Mouse (Mus musculus): ENCODE data around the gene Vdac2. TPM values are rescaled to one million over a fixed set of nuclear protein-coding genes. Genes with fewer than 3 reads are reported as not detected.

The Vdac2 gene
- polyA plus RNA-seq, 1 experiment from 2014 or later: 281 TPM

GRCm38 (mm10) chr14:21820880-21821505 is 4.0 kb upstream of the Vdac2 start:
- ATAC-seq (ENCODE audit: borderline replicate concordance, extremely low read depth, low FRiP score, low TSS enrichment): no peak
- H3K4me1 ChIP-seq: peaks cover 34% of the 10 kb centered on the region
- H3K9ac ChIP-seq: no peak overlapping the region
- H3K4me3 ChIP-seq: no peak overlapping the region
- WGBS: 87% methylated on average over 4 of the region's 4 CpGs
- H3K27me3 ChIP-seq: no peaks in the 10 kb centered on the region
- H3K27ac ChIP-seq: no peak overlapping the region
- H3K4me2 ChIP-seq: no peak overlapping the region
- no peaks in the 10 kb centered on the region for H3K36me3 ChIP-seq
- no peaks in the 10 kb centered on the region for H3K9me3 ChIP-seq

GRCm38 (mm10) chr14:21822307-21822706 is 2.7 kb upstream of the Vdac2 start:
- H3K27ac ChIP-seq: peak overlapping the region; percentile 92
- peaks cover 40% of the 10 kb centered on the region for H3K4me1 ChIP-seq
- H3K36me3 ChIP-seq: no peaks in the 10 kb centered on the region
- no peak for ATAC-seq (ENCODE audit: borderline replicate concordance, extremely low read depth, low FRiP score, low TSS enrichment)
- no peak overlapping the region for H3K9ac ChIP-seq
- H3K27me3 ChIP-seq: no peaks in the 10 kb centered on the region
- H3K4me3 ChIP-seq: no peak overlapping the region
- 59% methylated on average over 7 of the region's 7 CpGs for WGBS
- H3K9me3 ChIP-seq: no peaks in the 10 kb centered on the region
- H3K4me2 ChIP-seq: no peak overlapping the region

GRCm38 (mm10) chr14:21822795-21823374 is 2.2 kb upstream of the Vdac2 start:
- Histone ChIP-seq H3K4me3 (no peak overlapping the region), H3K4me2 (peak overlapping the region; percentile 10), H3K36me3 (no peaks in the 10 kb centered on the region), H3K27ac (peak overlapping the region; percentile 92), H3K9ac (no peak overlapping the region), H3K27me3 (no peaks in the 10 kb centered on the region), H3K4me1 (peaks cover 40% of the 10 kb centered on the region), H3K9me3 (no peaks in the 10 kb centered on the region)
- 16% methylated on average over 7 of the region's 7 CpGs for WGBS
- peak; percentile 71; the same call in 1 of the 2 replicates for ATAC-seq (ENCODE audit: borderline replicate concordance, extremely low read depth, low FRiP score, low TSS enrichment)

GRCm38 (mm10) chr14:21823897-21824296 is 1.1 kb upstream of the Vdac2 start:
- H3K27me3 ChIP-seq: no peaks in the 10 kb centered on the region
- peaks cover 40% of the 10 kb centered on the region for H3K4me1 ChIP-seq
- H3K4me3 ChIP-seq: no peak overlapping the region
- no peak overlapping the region for H3K4me2 ChIP-seq
- no peak overlapping the region for H3K9ac ChIP-seq
- WGBS: 43% methylated on average over 7 of the region's 7 CpGs
- ATAC-seq (ENCODE audit: borderline replicate concordance, extremely low read depth, low FRiP score, low TSS enrichment): no peak
- no peaks in the 10 kb centered on the region for H3K9me3 ChIP-seq
- peak overlapping the region; percentile 92 for H3K27ac ChIP-seq
- no peaks in the 10 kb centered on the region for H3K36me3 ChIP-seq

- H3K36me3 ChIP-seq: no peaks in the 10 kb centered on the region
- peaks cover 44% of the 10 kb centered on the region for H3K4me1 ChIP-seq
- H3K9me3 ChIP-seq: no peaks in the 10 kb centered on the region
- H3K4me2 ChIP-seq: no peak overlapping the region
- H3K4me3 ChIP-seq: no peak overlapping the region
- no peak overlapping the region for H3K27ac ChIP-seq
- no peaks in the 10 kb centered on the region for H3K27me3 ChIP-seq
- H3K9ac ChIP-seq: no peak overlapping the region
- WGBS: 68% methylated on average over 9 of the region's 9 CpGs
- ATAC-seq (ENCODE audit: borderline replicate concordance, extremely low read depth, low FRiP score, low TSS enrichment): no peak
Measured at GRCm38 (mm10) chr14:21825786-21826491, 901 bp downstream of the Vdac2 start.

GRCm38 (mm10) chr14:21830876-21831767 is 6.1 kb downstream of the Vdac2 start:
- WGBS: under 1% methylated on average over 71 of the region's 73 CpGs
- Histone ChIP-seq H3K9me3 (no peaks in the 10 kb centered on the region), H3K27me3 (no peaks in the 10 kb centered on the region), H3K9ac (peak overlapping the region; percentile 87), H3K4me1 (peaks cover 30% of the 10 kb centered on the region), H3K4me3 (peak overlapping the region; percentile 71), H3K27ac (peak overlapping the region; percentile 96), H3K4me2 (peak overlapping the region; percentile 69), H3K36me3 (peaks cover 22% of the 10 kb centered on the region)
- peak; percentile 98 for ATAC-seq (ENCODE audit: borderline replicate concordance, extremely low read depth, low FRiP score, low TSS enrichment)

- under 1% methylated on average over 28 of the region's 28 CpGs for WGBS
- H3K4me1 ChIP-seq: peaks cover 24% of the 10 kb centered on the region
Measured at GRCm38 (mm10) chr14:21831830-21832403, 6.9 kb downstream of the Vdac2 start.

GRCm38 (mm10) chr14:21838336-21839017 is 13.4 kb downstream of the Vdac2 start:
- Histone ChIP-seq H3K4me2 (no peak overlapping the region), H3K9me3 (no peaks in the 10 kb centered on the region), H3K4me3 (no peak overlapping the region), H3K36me3 (peaks cover 90% of the 10 kb centered on the region), H3K4me1 (peaks cover 7% of the 10 kb centered on the region), H3K9ac (no peak overlapping the region), H3K27me3 (no peaks in the 10 kb centered on the region), H3K27ac (no peak overlapping the region)
- no peak for ATAC-seq (ENCODE audit: borderline replicate concordance, extremely low read depth, low FRiP score, low TSS enrichment)
- WGBS: 47% methylated on average over 8 of the region's 8 CpGs

More at GRCm38 (mm10) chr14:21831830-21832403, 6.9 kb downstream of the Vdac2 start:
- Histone ChIP-seq H3K27me3 (no peaks in the 10 kb centered on the region), H3K9me3 (no peaks in the 10 kb centered on the region), H3K36me3 (peaks cover 26% of the 10 kb centered on the region), H3K4me2 (peak overlapping the region; percentile 69), H3K27ac (peak overlapping the region; percentile 96), H3K9ac (peak overlapping the region; percentile 87), H3K4me3 (peak overlapping the region; percentile 71)
- no peak for ATAC-seq (ENCODE audit: borderline replicate concordance, extremely low read depth, low FRiP score, low TSS enrichment)

GRCm38 (mm10) chr14:21841819-21842592 is 17.0 kb downstream of the Vdac2 start:
- H3K4me1 ChIP-seq: peaks cover 6% of the 10 kb centered on the region
- no peak overlapping the region for H3K4me2 ChIP-seq
- peaks cover 98% of the 10 kb centered on the region for H3K36me3 ChIP-seq
- 67% methylated on average over 5 of the region's 5 CpGs for WGBS
- H3K9me3 ChIP-seq: no peaks in the 10 kb centered on the region
- no peak overlapping the region for H3K9ac ChIP-seq
- H3K27me3 ChIP-seq: no peaks in the 10 kb centered on the region
- ATAC-seq (ENCODE audit: borderline replicate concordance, extremely low read depth, low FRiP score, low TSS enrichment): no peak
- H3K27ac ChIP-seq: no peak overlapping the region
- H3K4me3 ChIP-seq: no peak overlapping the region

- no peak overlapping the region for H3K9ac ChIP-seq
- no peaks in the 10 kb centered on the region for H3K27me3 ChIP-seq
- no peak overlapping the region for H3K27ac ChIP-seq
- WGBS: 50% methylated on average over 6 of the region's 6 CpGs
- H3K4me2 ChIP-seq: no peak overlapping the region
- ATAC-seq (ENCODE audit: borderline replicate concordance, extremely low read depth, low FRiP score, low TSS enrichment): no peak
- peaks cover 85% of the 10 kb centered on the region for H3K36me3 ChIP-seq
- no peaks in the 10 kb centered on the region for H3K9me3 ChIP-seq
- peaks cover 19% of the 10 kb centered on the region for H3K4me1 ChIP-seq
- H3K4me3 ChIP-seq: no peak overlapping the region
Measured at GRCm38 (mm10) chr14:21843263-21843662, 18.2 kb downstream of the Vdac2 start.

Measured in lung, embryonic 15.5 days (tissue).